Mouse (Mus musculus) hindbrain, embryonic 12.5 days (tissue): ENCODE measurements at regions not wholly inside any gene's neighbourhood (a gene's known extent, or its start where the extent isn't known, plus 50 kb on each side); places are given as distances from the start of the nearest gene placed in this dataset.

Experiments
- ATAC-seq: fragments of 200-750 bp; cut with Nextera tagmentation; 2 replicates; pipeline ENCODE4 v1.8.0; 2017; ENCODE audit warnings: moderate TSS enrichment; ENCODE audit not compliant: low FRiP score
- H3K27ac ChIP-seq: fragments of 300-500 bp; sonication (generic); 2 replicates; pipeline ENCODE4 v1.5.1; 2016; ENCODE audit warnings: mild to moderate bottlenecking
- H3K27me3 ChIP-seq: fragments of 300-500 bp; sonication (generic); 2 replicates; pipeline ENCODE4 v1.6.1; 2016; ENCODE audit warnings: mild to moderate bottlenecking
- H3K36me3 ChIP-seq: fragments of 300-500 bp; sonication (generic); 2 replicates; pipeline ENCODE4 v1.6.1; 2016; ENCODE audit warnings: mild to moderate bottlenecking
- H3K4me1 ChIP-seq: fragments of 300-500 bp; sonication (generic); 2 replicates; pipeline ENCODE4 v1.6.1; 2016
- H3K4me2 ChIP-seq: fragments of 300-500 bp; sonication (generic); replicated peaks from 2 replicates; pipeline ENCODE4 v1.6.1; 2016; ENCODE audit warnings: mild to moderate bottlenecking
- H3K4me3 ChIP-seq: fragments of 300-500 bp; sonication (generic); 2 replicates; pipeline ENCODE4 v1.5.1; 2016; ENCODE audit warnings: mild to moderate bottlenecking
- H3K9ac ChIP-seq: fragments of 300-500 bp; sonication (generic); 2 replicates; pipeline ENCODE4 v1.6.1; 2016; ENCODE audit warnings: mild to moderate bottlenecking, moderate library complexity
- H3K9me3 ChIP-seq: fragments of 300-500 bp; sonication (generic); replicated peaks from 2 replicates; pipeline ENCODE4 v1.6.1; 2016; ENCODE audit warnings: mild to moderate bottlenecking
- WGBS: fragments of 180-500 bp; shearing (Covaris S2); methylation state at CpG from one replicate; pipeline ENCODE4 v1.1.7; 2016; 5-methylcytosine and 5-hydroxymethylcytosine counted together

GRCm38 (mm10) chr16:51315608-51316007, 715.4 kb upstream of the Cblb start:
- ATAC-seq = 0 out of 2 replicates have a peak, but pooled peaks have one; percentile 19
- Histone ChIP-seq H3K27me3 (no peaks in the 10 kb centered on the region), H3K9me3 (no peaks in the 10 kb centered on the region), H3K4me2 (no peak overlapping the region), H3K4me3 (no peak overlapping the region), H3K36me3 (no peaks in the 10 kb centered on the region), H3K27ac (no peak overlapping the region), H3K9ac (no peak overlapping the region), H3K4me1 (0 out of 2 replicates have a peak, but pooled peaks cover 3% of the 10 kb centered on the region)
- WGBS = 17% methylated on average over 6 of the region's 6 CpGs

- Histone ChIP-seq H3K9ac (no peak overlapping the region), H3K4me2 (no peak overlapping the region), H3K9me3 (no peaks in the 10 kb centered on the region), H3K27ac (no peak overlapping the region), H3K4me3 (no peak overlapping the region), H3K4me1 (no peaks in the 10 kb centered on the region), H3K27me3 (no peaks in the 10 kb centered on the region), H3K36me3 (no peaks in the 10 kb centered on the region)
- ATAC-seq = no peak
- 76% methylated on average over 1 of the region's 1 CpGs for whole genome bisulfite sequencing
These were observed 698.8 kb upstream of the Cblb start for GRCm38 (mm10) chr16:51332262-51332661.

GRCm38 (mm10) chr16:51334972-51335371, 696.1 kb upstream of the Cblb start:
- H3K4me1 ChIP-seq = no peaks in the 10 kb centered on the region
- no peaks in the 10 kb centered on the region for H3K36me3 ChIP-seq
- no peak overlapping the region for H3K4me2 ChIP-seq
- no peaks in the 10 kb centered on the region for H3K27me3 ChIP-seq
- H3K27ac ChIP-seq = no peak overlapping the region
- no peak overlapping the region for H3K4me3 ChIP-seq
- no peak for ATAC-seq
- 82% methylated on average over 7 of the region's 7 CpGs for WGBS
- no peak overlapping the region for H3K9ac ChIP-seq
- H3K9me3 ChIP-seq = no peaks in the 10 kb centered on the region

DNA sequence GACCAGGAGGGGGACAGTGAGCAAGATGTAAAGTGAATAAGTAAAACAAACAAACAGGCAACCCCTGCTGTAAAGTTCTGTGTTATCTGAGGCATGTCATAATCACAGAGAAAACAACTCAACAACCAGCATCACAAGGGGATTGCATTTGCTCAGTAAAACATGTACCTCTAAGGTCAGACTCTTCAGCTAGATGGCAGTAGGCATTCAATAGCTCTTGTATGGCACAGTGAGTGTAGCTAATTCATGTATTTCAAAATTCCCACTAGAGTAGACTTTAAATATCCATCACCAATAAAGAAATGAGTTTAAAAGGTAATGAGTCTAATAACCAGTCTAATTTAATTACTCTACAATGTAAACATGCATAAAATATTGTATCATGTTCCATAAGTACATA, 683.9 kb upstream of the Cblb start:
- Histone ChIP-seq H3K4me1 (no peaks in the 10 kb centered on the region), H3K4me2 (no peak overlapping the region), H3K9me3 (no peaks in the 10 kb centered on the region), H3K9ac (no peak overlapping the region), H3K27ac (no peak overlapping the region), H3K27me3 (no peaks in the 10 kb centered on the region), H3K4me3 (no peak overlapping the region), H3K36me3 (no peaks in the 10 kb centered on the region)
- ATAC-seq = no peak

GRCm38 (mm10) chr16:51352151-51352550, 678.9 kb upstream of the Cblb start:
- Histone ChIP-seq H3K4me1 (no peaks in the 10 kb centered on the region), H3K4me2 (no peak overlapping the region)
- 66% methylated on average over 4 of the region's 4 CpGs for WGBS

GRCm38 (mm10) chr16:51353791-51354190, 677.2 kb upstream of the Cblb start:
- Histone ChIP-seq H3K4me3 (no peak overlapping the region), H3K4me1 (no peaks in the 10 kb centered on the region), H3K9ac (no peak overlapping the region), H3K4me2 (no peak overlapping the region), H3K36me3 (no peaks in the 10 kb centered on the region), H3K27me3 (no peaks in the 10 kb centered on the region), H3K27ac (no peak overlapping the region), H3K9me3 (no peaks in the 10 kb centered on the region)
- WGBS = 85% methylated on average over 2 of the region's 2 CpGs
- no peak for ATAC-seq

More at GRCm38 (mm10) chr16:51352151-51352550, 678.9 kb upstream of the Cblb start:
- H3K27me3 ChIP-seq = no peaks in the 10 kb centered on the region
- no peak overlapping the region for H3K27ac ChIP-seq
- H3K9me3 ChIP-seq = no peaks in the 10 kb centered on the region
- H3K4me3 ChIP-seq = no peak overlapping the region
- no peak overlapping the region for H3K9ac ChIP-seq
- ATAC-seq = no peak
- no peaks in the 10 kb centered on the region for H3K36me3 ChIP-seq

GRCm38 (mm10) chr16:51370070-51370469, 661.0 kb upstream of the Cblb start:
- Histone ChIP-seq H3K9me3 (no peaks in the 10 kb centered on the region), H3K4me2 (no peak overlapping the region), H3K4me1 (no peaks in the 10 kb centered on the region), H3K4me3 (no peak overlapping the region), H3K36me3 (no peaks in the 10 kb centered on the region), H3K9ac (no peak overlapping the region), H3K27ac (no peak overlapping the region), H3K27me3 (no peaks in the 10 kb centered on the region)
- ATAC-seq = no peak
- WGBS = 88% methylated on average over 1 of the region's 1 CpGs

- ATAC-seq = no peak
- Histone ChIP-seq H3K27ac (no peak overlapping the region), H3K36me3 (no peaks in the 10 kb centered on the region), H3K4me1 (0 out of 2 replicates have a peak, but pooled peaks cover 3% of the 10 kb centered on the region), H3K4me2 (no peak overlapping the region), H3K27me3 (no peaks in the 10 kb centered on the region), H3K9me3 (no peaks in the 10 kb centered on the region), H3K4me3 (no peak overlapping the region), H3K9ac (no peak overlapping the region)
- WGBS = 32% methylated on average over 2 of the region's 2 CpGs
These were observed 644.6 kb upstream of the Cblb start for GRCm38 (mm10) chr16:51386456-51386855.

DNA sequence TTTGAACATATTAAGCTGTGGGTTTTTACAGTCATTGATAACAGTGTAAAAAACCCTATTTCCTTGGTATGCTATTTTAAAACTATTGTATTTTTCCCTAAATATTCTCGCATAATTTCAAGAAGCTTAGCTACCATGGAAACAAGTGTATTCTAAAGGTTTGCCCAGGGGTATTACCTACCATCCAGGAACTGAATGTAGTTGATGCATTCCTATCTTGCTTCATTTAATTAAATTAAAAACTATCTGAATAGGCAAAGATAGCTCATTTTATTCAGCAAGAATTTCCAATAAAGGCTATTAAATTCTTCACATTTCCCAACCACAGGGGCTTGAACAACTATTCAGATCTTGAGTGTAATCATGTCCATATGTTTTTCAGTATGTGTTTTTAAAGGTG, 643.5 kb upstream of the Cblb start:
- no peak for ATAC-seq
- 95% methylated on average over 1 of the region's 1 CpGs for WGBS

GRCm38 (mm10) chr16:51393871-51394270, 637.2 kb upstream of the Cblb start:
- no peak overlapping the region for H3K4me3 ChIP-seq
- H3K27me3 ChIP-seq = no peaks in the 10 kb centered on the region
- H3K4me2 ChIP-seq = no peak overlapping the region
- ATAC-seq = no peak
- H3K4me1 ChIP-seq = no peaks in the 10 kb centered on the region
- H3K27ac ChIP-seq = no peak overlapping the region
- no peaks in the 10 kb centered on the region for H3K9me3 ChIP-seq
- H3K9ac ChIP-seq = no peak overlapping the region
- no peaks in the 10 kb centered on the region for H3K36me3 ChIP-seq
- WGBS = 84% methylated on average over 1 of the region's 1 CpGs

More for the DNA sequence above, 643.5 kb upstream of the Cblb start:
- no peaks in the 10 kb centered on the region for H3K9me3 ChIP-seq
- no peak overlapping the region for H3K4me3 ChIP-seq
- 0 out of 2 replicates have a peak, but pooled peaks cover 3% of the 10 kb centered on the region for H3K4me1 ChIP-seq
- H3K9ac ChIP-seq = no peak overlapping the region
- H3K27ac ChIP-seq = no peak overlapping the region
- H3K36me3 ChIP-seq = no peaks in the 10 kb centered on the region
- no peak overlapping the region for H3K4me2 ChIP-seq
- no peaks in the 10 kb centered on the region for H3K27me3 ChIP-seq
